Mouse (Mus musculus) myocyte (in vitro differentiated cells): ENCODE measurements at regions not wholly inside any gene's neighbourhood (a gene's known extent, or its start where the extent isn't known, plus 50 kb on each side); places are given as distances from the start of the nearest gene placed in this dataset.
A peak's percentile ranks its signal among the peaks of the same experiment; 100 is the strongest.

Source experiments
- H3K27me3 ChIP-seq: one replicate; pipeline ENCODE4 v1.6.1; 2011; ENCODE audit not compliant: control insufficient read depth, insufficient read depth, insufficient read length
- H3K36me3 ChIP-seq: one replicate; pipeline ENCODE4 v1.6.1; 2011; ENCODE audit not compliant: control insufficient read depth, insufficient read depth
- H3K4me2 ChIP-seq: one replicate; pipeline ENCODE4 v1.6.1; 2011; ENCODE audit warnings: low read depth, control low read depth
- H3K4me3 ChIP-seq: one replicate; pipeline ENCODE4 v1.5.1; 2011; ENCODE audit warnings: mild to moderate bottlenecking, control low read depth, moderate library complexity
- H3K79me2 ChIP-seq: one replicate; pipeline ENCODE4 v1.6.1; 2011; ENCODE audit not compliant: control insufficient read depth, insufficient read depth
- H3ac ChIP-seq: one replicate; pipeline ENCODE4 v1.6.1; 2011; ENCODE audit not compliant: control insufficient read depth, insufficient read length
- CEBPB ChIP-seq: IDR thresholded peaks from 2 replicates; pipeline ENCODE4 v1.6.1; 2011; ENCODE audit warnings: mild to moderate bottlenecking, moderate library complexity; ENCODE audit not compliant: poor library complexity, insufficient read depth, severe bottlenecking
- E2F4 ChIP-seq: IDR thresholded peaks from one replicate; pipeline ENCODE4 v1.6.1; 2011; ENCODE audit warnings: mild to moderate bottlenecking, control low read depth, moderate library complexity; ENCODE audit not compliant: insufficient read depth
- MAX ChIP-seq: IDR thresholded peaks from one replicate; pipeline ENCODE4 v1.6.1; 2011; ENCODE audit warnings: low read depth, mild to moderate bottlenecking, control low read depth
- MYOD1 ChIP-seq, 3 experiments: IDR thresholded peaks; one replicate each; pipeline ENCODE4 v1.6.1; 2011; ENCODE audit warnings: control low read depth in 2 of 3, low read depth in 2 of 3, mild to moderate bottlenecking in 2 of 3, moderate library complexity in 1 of 3; ENCODE audit not compliant: insufficient read length in 2 of 3, control insufficient read depth in 1 of 3
- MYOG ChIP-seq, 3 experiments: IDR thresholded peaks; one replicate each; pipeline ENCODE4 v1.6.1; 2011; ENCODE audit warnings: control low read depth in 2 of 3, low read depth in 2 of 3, mild to moderate bottlenecking in 2 of 3; ENCODE audit not compliant: insufficient read length in 2 of 3, control insufficient read depth in 1 of 3, insufficient read depth in 1 of 3
- POLR2A ChIP-seq: IDR thresholded peaks from one replicate; pipeline ENCODE4 v1.6.1; 2011; ENCODE audit warnings: low read depth, mild to moderate bottlenecking, control low read depth, moderate library complexity; ENCODE audit not compliant: insufficient read length
- POLR2AphosphoS2 ChIP-seq: IDR thresholded peaks from one replicate; pipeline ENCODE4 v1.6.1; 2011; ENCODE audit warnings: low read depth, control low read depth; ENCODE audit not compliant: insufficient read length
- REST ChIP-seq: IDR thresholded peaks from one replicate; pipeline ENCODE4 v1.6.1; 2011; ENCODE audit warnings: mild to moderate bottlenecking, control low read depth, moderate library complexity; ENCODE audit not compliant: insufficient read depth, insufficient read length
- SRF ChIP-seq: IDR thresholded peaks from one replicate; pipeline ENCODE4 v1.6.1; 2011; ENCODE audit warnings: low read depth; ENCODE audit not compliant: control insufficient read depth, insufficient read length
- TCF12 ChIP-seq: IDR thresholded peaks from one replicate; pipeline ENCODE4 v1.6.1; 2011; ENCODE audit warnings: mild to moderate bottlenecking, control low read depth; ENCODE audit not compliant: poor library complexity, insufficient read depth, severe bottlenecking
- TCF3 ChIP-seq: IDR thresholded peaks from one replicate; pipeline ENCODE4 v1.6.1; 2011; ENCODE audit warnings: low read depth, control low read depth; ENCODE audit not compliant: insufficient read length
- USF1 ChIP-seq: IDR thresholded peaks from one replicate; pipeline ENCODE4 v1.6.1; 2011; ENCODE audit warnings: low read depth, mild to moderate bottlenecking, control low read depth, moderate library complexity

DNA sequence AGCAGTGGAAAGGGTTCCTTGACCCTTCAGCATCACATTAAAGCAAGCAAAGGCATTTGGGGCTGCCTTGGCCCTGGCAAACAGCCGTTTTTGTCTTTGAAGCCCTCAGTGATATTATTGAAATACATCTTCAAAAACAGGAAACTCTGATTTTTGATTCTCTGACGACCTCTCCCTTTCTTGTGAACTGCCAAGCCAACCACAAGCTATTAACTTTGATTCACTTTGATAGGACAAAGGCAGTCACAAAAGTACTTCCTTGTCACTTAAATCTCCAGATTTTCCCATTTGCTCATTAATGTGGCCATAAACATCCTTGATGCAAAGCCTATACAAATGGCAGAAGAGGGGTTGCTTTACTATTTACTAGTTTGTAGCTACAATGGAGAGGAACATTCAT, 70.0 kb downstream of the Tmsb4x start:
- H3K4me3 ChIP-seq, result no peak overlapping the region
- no peaks in the 10 kb centered on the region for H3K27me3 ChIP-seq
- no peak overlapping the region for H3K4me2 ChIP-seq
- TF ChIP-seq SRF (no peak), MYOD1 (IDR thresholded peaks at IDR 0.05; ENCODE audit: control insufficient read depth in 1 of 3, insufficient read length in 2 of 3, low read depth in 2 of 3) (no peak), TCF3 (no peak), POLR2A (no peak), POLR2AphosphoS2 (no peak), USF1 (no peak), CEBPB (no peak), TCF12 (no peak), E2F4 (no peak), MYOG (IDR thresholded peaks at IDR 0.05; ENCODE audit: control insufficient read depth in 1 of 3, insufficient read depth in 1 of 3, insufficient read length in 2 of 3, low read depth in 2 of 3) (no peak), MAX (no peak), REST (no peak)
- no peak overlapping the region for H3ac ChIP-seq
- no peaks in the 10 kb centered on the region for H3K79me2 ChIP-seq
- no peaks in the 10 kb centered on the region for H3K36me3 ChIP-seq

DNA sequence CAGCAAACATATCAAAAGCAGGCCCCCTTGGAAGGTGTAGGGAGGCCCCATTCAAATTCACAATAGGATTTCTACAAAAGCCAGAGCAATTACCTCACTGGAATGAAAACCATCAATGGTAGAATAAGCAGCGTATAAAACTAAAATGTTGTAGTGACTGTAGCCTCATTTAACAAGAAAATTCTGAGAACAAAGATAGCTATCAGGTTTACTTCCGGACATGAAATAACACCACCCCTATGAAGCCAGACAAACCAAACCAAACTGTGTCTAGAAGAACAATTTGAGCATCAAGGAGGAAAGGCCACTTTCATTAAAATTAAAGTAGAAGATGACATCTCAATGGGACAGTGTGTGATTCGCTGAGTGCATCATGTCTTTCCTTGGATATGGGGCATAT, 74.9 kb downstream of the Tmsb4x start:
- Histone ChIP-seq H3K36me3 (no peaks in the 10 kb centered on the region), H3K4me2 (no peak overlapping the region), H3K27me3 (no peaks in the 10 kb centered on the region), H3K4me3 (no peak overlapping the region), H3K79me2 (no peaks in the 10 kb centered on the region), H3ac (no peak overlapping the region)
- TF ChIP-seq TCF3, result no peak
- TF ChIP-seq SRF, result no peak
- TF ChIP-seq CEBPB, result no peak
- no peak for TF ChIP-seq REST
- TF ChIP-seq POLR2A, result no peak
- no peak for TF ChIP-seq MYOG (IDR thresholded peaks at IDR 0.05; ENCODE audit: control insufficient read depth in 1 of 3, insufficient read depth in 1 of 3, insufficient read length in 2 of 3, low read depth in 2 of 3)
- no peak for TF ChIP-seq MAX
- TF ChIP-seq USF1, result no peak
- no peak for TF ChIP-seq TCF12
- TF ChIP-seq E2F4, result no peak
- no peak for TF ChIP-seq MYOD1 (IDR thresholded peaks at IDR 0.05; ENCODE audit: control insufficient read depth in 1 of 3, insufficient read length in 2 of 3, low read depth in 2 of 3)
- TF ChIP-seq POLR2AphosphoS2, result no peak

DNA sequence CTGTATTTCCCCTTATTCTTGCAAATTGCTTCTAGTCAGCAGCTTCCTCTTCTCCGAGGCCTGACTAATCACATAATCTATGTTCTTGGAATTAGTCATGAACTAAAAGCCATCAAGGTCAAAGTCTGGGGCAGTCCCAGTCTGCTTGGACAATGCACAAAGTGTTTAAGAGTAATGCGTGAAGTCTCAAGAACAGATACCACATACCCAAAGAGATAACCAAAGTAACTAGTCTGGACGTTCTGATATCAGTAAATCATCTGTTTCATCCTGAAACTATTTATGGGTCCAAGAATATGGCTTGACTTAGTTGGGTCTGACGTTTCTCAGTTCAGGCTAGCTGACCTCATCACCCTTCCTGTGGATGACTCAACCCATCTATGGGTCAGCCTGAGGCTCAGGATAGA, 76.1 kb downstream of the Tmsb4x start:
- Histone ChIP-seq H3K36me3 (no peaks in the 10 kb centered on the region), H3ac (no peak overlapping the region)
- TF ChIP-seq TCF12, result no peak
- TF ChIP-seq MAX, result no peak
- no peak for TF ChIP-seq POLR2A
- no peak for TF ChIP-seq TCF3
- no peak for TF ChIP-seq USF1
- no peak for TF ChIP-seq CEBPB
- no peak for TF ChIP-seq REST
- no peak for TF ChIP-seq POLR2AphosphoS2
- TF ChIP-seq MYOD1 (IDR thresholded peaks at IDR 0.05; ENCODE audit: control insufficient read depth in 1 of 3, insufficient read length in 2 of 3, low read depth in 2 of 3), result no peak
- no peak for TF ChIP-seq E2F4
- no peak for TF ChIP-seq MYOG (IDR thresholded peaks at IDR 0.05; ENCODE audit: control insufficient read depth in 1 of 3, insufficient read depth in 1 of 3, insufficient read length in 2 of 3, low read depth in 2 of 3)
- TF ChIP-seq SRF, result no peak

DNA sequence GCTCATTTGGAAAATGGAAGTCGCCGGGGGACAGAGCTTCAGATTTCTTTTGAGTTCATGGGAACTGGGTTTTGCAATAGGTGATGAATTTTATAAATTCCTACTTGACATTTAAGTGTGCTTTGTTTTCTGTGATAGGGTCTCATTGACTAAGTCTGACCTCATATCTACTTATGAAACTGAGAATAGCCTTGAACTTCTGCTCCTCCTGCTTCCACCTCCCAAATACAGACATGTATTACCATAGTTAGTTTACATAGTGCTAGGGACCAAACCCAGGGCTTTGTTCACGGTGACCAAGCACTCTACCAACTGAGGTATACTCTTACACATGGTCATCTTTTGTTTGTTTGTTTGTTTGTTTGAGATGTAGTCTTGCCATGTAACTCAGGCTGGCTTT, 77.8 kb downstream of the Tmsb4x start:
- Histone ChIP-seq H3K27me3 (no peaks in the 10 kb centered on the region), H3ac (no peak overlapping the region), H3K36me3 (no peaks in the 10 kb centered on the region), H3K4me2 (no peak overlapping the region), H3K4me3 (no peak overlapping the region), H3K79me2 (no peaks in the 10 kb centered on the region)
- TF ChIP-seq SRF (no peak), TCF3 (no peak), MYOD1 (IDR thresholded peaks at IDR 0.05; ENCODE audit: control insufficient read depth in 1 of 3, insufficient read length in 2 of 3, low read depth in 2 of 3) (no peak), REST (no peak), MAX (no peak), E2F4 (no peak), POLR2A (no peak), POLR2AphosphoS2 (no peak), USF1 (no peak), CEBPB (no peak), TCF12 (no peak), MYOG (IDR thresholded peaks at IDR 0.05; ENCODE audit: control insufficient read depth in 1 of 3, insufficient read depth in 1 of 3, insufficient read length in 2 of 3, low read depth in 2 of 3) (no peak)

More for the DNA sequence above, 76.1 kb downstream of the Tmsb4x start:
- Histone ChIP-seq H3K4me3 (no peak overlapping the region), H3K27me3 (no peaks in the 10 kb centered on the region), H3K4me2 (peak overlapping the region; percentile 53), H3K79me2 (no peaks in the 10 kb centered on the region)

DNA sequence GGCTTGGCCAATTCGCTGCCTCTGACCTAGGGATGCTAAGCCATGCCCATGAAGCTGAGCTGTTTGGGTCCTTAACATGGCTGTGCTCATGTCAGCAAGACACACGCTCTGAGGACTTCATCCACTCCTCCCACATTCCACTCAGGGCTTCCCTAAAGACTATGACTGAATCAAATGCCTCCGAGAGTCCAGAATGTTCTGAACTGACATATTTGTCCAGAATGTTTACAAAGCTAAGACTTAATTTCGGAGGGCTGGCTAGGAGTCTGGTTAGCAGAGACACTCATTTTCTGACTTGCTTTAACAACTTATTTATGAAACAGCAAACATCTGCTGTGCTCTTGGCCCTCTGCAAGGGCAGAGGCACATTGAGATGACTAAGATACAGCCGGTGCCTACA, 78.5 kb downstream of the Tmsb4x start:
- no peaks in the 10 kb centered on the region for H3K36me3 ChIP-seq
- TF ChIP-seq CEBPB (no peak), E2F4 (no peak), REST (no peak), SRF (no peak), POLR2AphosphoS2 (no peak), TCF3 (no peak), POLR2A (no peak), MYOD1 (IDR thresholded peaks at IDR 0.05; ENCODE audit: control insufficient read depth in 1 of 3, insufficient read length in 2 of 3, low read depth in 2 of 3) (no peak), MYOG (IDR thresholded peaks at IDR 0.05; ENCODE audit: control insufficient read depth in 1 of 3, insufficient read depth in 1 of 3, insufficient read length in 2 of 3, low read depth in 2 of 3) (no peak), TCF12 (no peak), USF1 (no peak), MAX (no peak)

More for the DNA sequence above, 78.5 kb downstream of the Tmsb4x start:
- Histone ChIP-seq H3K79me2 (no peaks in the 10 kb centered on the region), H3K27me3 (no peaks in the 10 kb centered on the region), H3K4me2 (no peak overlapping the region), H3ac (no peak overlapping the region), H3K4me3 (no peak overlapping the region)
